Mouse (Mus musculus) heart, adult 2 months (tissue): Measurements from ENCODE around the gene Lrrc63.

Source experiments
- CTCF ChIP-seq: fragments of 200-600 bp; IDR thresholded peaks from 2 replicates; pipeline ENCODE4 v1.8.1; 2022; ENCODE audit warnings: antibody characterized with exemption, mild to moderate bottlenecking, moderate library complexity
- EP300 ChIP-seq: fragments of 200-500 bp; IDR thresholded peaks from 2 replicates; pipeline ENCODE4 v1.6.1; 2011; ENCODE audit warnings: low read depth, low read length, control low read depth; ENCODE audit not compliant: insufficient read depth

DNA sequence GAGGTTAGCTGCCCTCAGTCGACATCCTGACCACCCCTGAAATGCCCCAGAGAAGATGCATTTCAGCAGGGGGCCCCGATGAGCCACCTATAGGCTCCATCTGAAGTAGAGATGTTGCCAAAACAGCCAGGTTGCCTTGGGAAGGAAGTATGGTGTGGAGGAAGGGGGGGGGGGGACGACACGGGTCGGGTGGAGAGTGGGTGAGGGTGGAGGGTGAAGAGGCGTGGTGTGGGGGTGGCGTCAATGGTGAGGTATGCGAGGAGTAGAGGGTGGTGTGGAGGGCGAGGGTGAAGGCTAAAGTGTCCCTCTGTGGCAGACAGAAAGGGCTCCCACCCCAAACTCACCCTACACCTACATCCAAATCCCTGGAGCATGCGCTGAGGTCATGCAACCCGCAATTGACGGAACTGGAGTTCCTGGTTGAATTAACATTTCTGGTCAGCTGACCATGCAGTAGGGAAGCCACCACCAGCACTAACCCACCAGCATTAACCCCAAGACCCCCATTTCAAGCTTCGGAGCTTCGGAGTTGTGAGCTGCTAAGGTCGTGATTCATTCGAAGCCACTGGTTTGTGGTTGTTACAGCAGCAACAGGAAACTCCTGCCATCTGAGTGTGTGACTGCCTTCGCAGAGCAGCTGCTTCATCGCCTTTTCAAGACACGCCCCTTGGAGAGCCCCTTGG, 62.1 kb downstream of the Lrrc63 start:
- no peak for TF ChIP-seq CTCF
- no peak for TF ChIP-seq EP300
